Mouse (Mus musculus): ENCODE results near the gene Spata31d1b. TPM values are rescaled to one million over a fixed set of nuclear protein-coding genes. Genes with fewer than 3 reads are reported as not detected.
"Not testable (repeated sequence)": the region's sequence is repeated elsewhere in the genome, so short reads cannot be mapped to it uniquely, and the experiment has no call there.

Gene Spata31d1b
- polyA plus RNA-seq (2015; fragmentation: Nextera tagmentation; extraction: Ambion mirVana): 0.02 TPM in 1 of 2 replicates, not detected in the other

GRCm38 (mm10) chr13:59711984-59712383 lies at the start of gene Spata31d1b:
Gene Spata31d1b, plus strand, starts transcription at chr13:59712284.
- not testable (repeated sequence) for H3K9me3 ChIP-seq (ENCODE audit: control insufficient read depth, low read length); H3K4me2 ChIP-seq (replicated peaks; ENCODE audit: low read depth); H3K4me3 ChIP-seq (ENCODE audit: low read depth, low read length); H3K27me3 ChIP-seq (ENCODE audit: control insufficient read depth, insufficient read depth, low read length); DNase-seq (ENCODE audit: low spot score); H3K36me3 ChIP-seq (ENCODE audit: control insufficient read depth, insufficient read depth, low read length); H3K27ac ChIP-seq (replicated peaks); H3K4me1 ChIP-seq (replicated peaks; ENCODE audit: control insufficient read depth, insufficient read depth); H3K9ac ChIP-seq (ENCODE audit: low read length); ATAC-seq (ENCODE audit: low FRiP score, low TSS enrichment)
- WGBS: 55% methylated on average over 3 of the region's 3 CpGs

- Histone ChIP-seq H3K27me3 (ENCODE audit: control insufficient read depth, insufficient read depth, low read length) (no peaks in the 10 kb centered on the region), H3K4me1 (replicated peaks; ENCODE audit: control insufficient read depth, insufficient read depth) (no peaks in the 10 kb centered on the region), H3K9ac (ENCODE audit: low read length) (no peak overlapping the region), H3K4me3 (ENCODE audit: low read depth, low read length) (no peak overlapping the region), H3K27ac (replicated peaks) (no peak overlapping the region), H3K36me3 (ENCODE audit: control insufficient read depth, insufficient read depth, low read length) (peaks cover 7% of the 10 kb centered on the region; the same call in 1 of the 2 replicates), H3K9me3 (ENCODE audit: control insufficient read depth, low read length) (no peaks in the 10 kb centered on the region), H3K4me2 (replicated peaks; ENCODE audit: low read depth) (no peak overlapping the region)
- WGBS: 83% methylated on average over 19 of the region's 19 CpGs
- DNase-seq (ENCODE audit: low spot score) (no peak), ATAC-seq (ENCODE audit: low FRiP score, low TSS enrichment) (no peak)
- TF ChIP-seq EP300 (optimal IDR thresholded peaks at IDR 0.05) (no peak), CTCF (IDR thresholded peaks at IDR 0.05; ENCODE audit: low read depth) (no peak)
These were observed 48.0 kb upstream of the Spata31d1b start for GRCm38 (mm10) chr13:59663939-59664712.

- H3K27ac ChIP-seq (replicated peaks): no peak overlapping the region
- H3K4me3 ChIP-seq (ENCODE audit: low read depth, low read length): no peak overlapping the region
- peaks cover 7% of the 10 kb centered on the region; the same call in 1 of the 2 replicates for H3K36me3 ChIP-seq (ENCODE audit: control insufficient read depth, insufficient read depth, low read length)
- H3K9ac ChIP-seq (ENCODE audit: low read length): no peak overlapping the region
- no peaks in the 10 kb centered on the region for H3K4me1 ChIP-seq (replicated peaks; ENCODE audit: control insufficient read depth, insufficient read depth)
- 73% methylated on average over 5 of the region's 5 CpGs for WGBS
- H3K27me3 ChIP-seq (ENCODE audit: control insufficient read depth, insufficient read depth, low read length): no peaks in the 10 kb centered on the region
- DNase-seq (ENCODE audit: low spot score) (no peak), ATAC-seq (ENCODE audit: low FRiP score, low TSS enrichment) (no peak)
- TF ChIP-seq EP300 (optimal IDR thresholded peaks at IDR 0.05) (no peak), CTCF (IDR thresholded peaks at IDR 0.05; ENCODE audit: low read depth) (no peak)
- no peaks in the 10 kb centered on the region for H3K9me3 ChIP-seq (ENCODE audit: control insufficient read depth, low read length)
- H3K4me2 ChIP-seq (replicated peaks; ENCODE audit: low read depth): no peak overlapping the region
These were observed 44.3 kb upstream of the Spata31d1b start for GRCm38 (mm10) chr13:59667763-59668162.

- TF ChIP-seq EP300 (optimal IDR thresholded peaks at IDR 0.05) (no peak), CTCF (IDR thresholded peaks at IDR 0.05; ENCODE audit: low read depth) (no peak)
- peaks cover 7% of the 10 kb centered on the region; the same call in 1 of the 2 replicates for H3K36me3 ChIP-seq (ENCODE audit: control insufficient read depth, insufficient read depth, low read length)
- peak; percentile 86 for DNase-seq (ENCODE audit: low spot score)
- no peaks in the 10 kb centered on the region for H3K4me1 ChIP-seq (replicated peaks; ENCODE audit: control insufficient read depth, insufficient read depth)
- no peak overlapping the region for H3K4me2 ChIP-seq (replicated peaks; ENCODE audit: low read depth)
- H3K4me3 ChIP-seq (ENCODE audit: low read depth, low read length): no peak overlapping the region
- H3K9me3 ChIP-seq (ENCODE audit: control insufficient read depth, low read length): no peaks in the 10 kb centered on the region
- peak; percentile 94 for ATAC-seq (ENCODE audit: low FRiP score, low TSS enrichment)
- H3K27ac ChIP-seq (replicated peaks): peak overlapping the region; percentile 86
- no peaks in the 10 kb centered on the region for H3K27me3 ChIP-seq (ENCODE audit: control insufficient read depth, insufficient read depth, low read length)
- H3K9ac ChIP-seq (ENCODE audit: low read length): 0 out of 2 replicates have a peak overlapping the region, but pooled peaks have one; percentile 27
- WGBS: 33% methylated on average over 11 of the region's 11 CpGs
These were observed 43.5 kb upstream of the Spata31d1b start for GRCm38 (mm10) chr13:59668501-59669093.

GRCm38 (mm10) chr13:59669946-59670345 lies 42.1 kb upstream of the Spata31d1b start:
- Histone ChIP-seq H3K4me3 (ENCODE audit: low read depth, low read length) (no peak overlapping the region), H3K9me3 (ENCODE audit: control insufficient read depth, low read length) (no peaks in the 10 kb centered on the region), H3K9ac (ENCODE audit: low read length) (no peak overlapping the region), H3K4me2 (replicated peaks; ENCODE audit: low read depth) (no peak overlapping the region), H3K4me1 (replicated peaks; ENCODE audit: control insufficient read depth, insufficient read depth) (no peaks in the 10 kb centered on the region), H3K27ac (replicated peaks) (no peak overlapping the region; the same call in 1 of the 2 replicates), H3K27me3 (ENCODE audit: control insufficient read depth, insufficient read depth, low read length) (no peaks in the 10 kb centered on the region), H3K36me3 (ENCODE audit: control insufficient read depth, insufficient read depth, low read length) (peaks cover 4% of the 10 kb centered on the region; the same call in 1 of the 2 replicates)
- ATAC-seq (ENCODE audit: low FRiP score, low TSS enrichment): no peak
- TF ChIP-seq EP300 (optimal IDR thresholded peaks at IDR 0.05) (no peak), CTCF (IDR thresholded peaks at IDR 0.05; ENCODE audit: low read depth) (no peak)
- no peak for DNase-seq (ENCODE audit: low spot score)
- WGBS: 81% methylated on average over 10 of the region's 10 CpGs

- H3K4me1 ChIP-seq (replicated peaks; ENCODE audit: control insufficient read depth, insufficient read depth): no peaks in the 10 kb centered on the region
- H3K4me2 ChIP-seq (replicated peaks; ENCODE audit: low read depth): no peak overlapping the region
- H3K36me3 ChIP-seq (ENCODE audit: control insufficient read depth, insufficient read depth, low read length): no peaks in the 10 kb centered on the region
- DNase-seq (ENCODE audit: low spot score): no peak
- H3K27me3 ChIP-seq (ENCODE audit: control insufficient read depth, insufficient read depth, low read length): no peaks in the 10 kb centered on the region
- 66% methylated on average over 2 of the region's 2 CpGs for WGBS
- no peak overlapping the region for H3K4me3 ChIP-seq (ENCODE audit: low read depth, low read length)
- H3K9me3 ChIP-seq (ENCODE audit: control insufficient read depth, low read length): no peaks in the 10 kb centered on the region
- no peak overlapping the region for H3K27ac ChIP-seq (replicated peaks)
- no peak for ATAC-seq (ENCODE audit: low FRiP score, low TSS enrichment)
- no peak overlapping the region for H3K9ac ChIP-seq (ENCODE audit: low read length)
- no peak for TF ChIP-seq CTCF (IDR thresholded peaks at IDR 0.05; ENCODE audit: low read depth)
- no peak for TF ChIP-seq EP300 (optimal IDR thresholded peaks at IDR 0.05)
These were observed 40.6 kb upstream of the Spata31d1b start for GRCm38 (mm10) chr13:59671521-59671920.

Data from stomach, postnatal 0 days (tissue).